Mouse (Mus musculus): ENCODE data around the gene Ctsl. TPM values are rescaled to one million over a fixed set of nuclear protein-coding genes. Genes with fewer than 3 reads are reported as not detected.

Gene Ctsl
- polyA plus RNA-seq, 1 experiment, result 723 TPM

DNA sequence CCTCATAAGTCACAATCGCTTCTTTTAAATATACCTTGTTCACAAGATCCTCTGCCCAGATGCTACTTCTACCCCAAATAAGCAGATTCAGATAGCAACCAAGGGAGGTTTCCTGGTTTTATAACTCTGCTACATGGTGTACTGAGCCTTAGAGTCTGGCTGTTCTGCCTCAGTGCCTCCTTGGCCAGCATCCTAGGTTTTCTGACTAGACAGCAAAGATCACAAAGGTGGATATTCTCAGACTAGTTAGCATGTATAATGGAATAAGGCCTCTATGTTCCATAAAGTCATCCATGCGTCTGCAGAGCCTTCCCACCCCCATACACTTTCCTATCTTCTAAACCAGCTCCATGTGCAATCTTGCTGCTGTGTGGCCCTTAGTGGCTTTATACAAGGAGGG is 9.6 kb upstream of the Ctsl start:
- Histone ChIP-seq H3K4me3 (ENCODE audit: insufficient read depth, low read depth, low read length) (no peak overlapping the region), H3K27ac (ENCODE audit: insufficient read depth, low read depth, low read length) (no peak overlapping the region), H3K4me1 (ENCODE audit: control insufficient read depth, insufficient read depth, low read length) (no peaks in the 10 kb centered on the region)
- TF ChIP-seq CTCF (IDR thresholded peaks at IDR 0.05; ENCODE audit: insufficient read depth, low read depth, low read length), result no peak
- no peak for TF ChIP-seq POLR2A (IDR thresholded peaks at IDR 0.05; ENCODE audit: insufficient read depth, low read depth, low read length)
- whole genome bisulfite sequencing, result 86% methylated on average over 2 of the region's 2 CpGs

DNA sequence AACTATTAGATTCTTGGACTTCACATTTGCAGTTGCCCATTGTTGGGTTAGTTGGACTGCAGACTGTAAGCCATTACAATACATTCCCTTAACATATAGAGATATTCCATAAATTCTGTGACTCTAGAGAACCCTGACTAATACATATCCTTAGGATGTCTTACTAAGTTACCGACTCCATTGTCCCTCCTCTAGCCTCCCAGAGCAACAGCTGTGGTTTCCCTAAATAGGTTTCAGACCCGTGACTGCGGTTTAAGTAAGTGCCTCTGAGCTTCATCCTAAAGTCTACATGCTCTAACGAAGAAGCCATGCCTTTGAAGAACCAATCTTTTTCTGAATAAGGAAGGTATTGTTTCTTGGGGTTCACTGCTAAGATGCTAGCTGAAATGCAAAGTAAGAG is 7.9 kb upstream of the Ctsl start:
- 70% methylated on average over 4 of the region's 4 CpGs for WGBS
- no peak overlapping the region for H3K4me3 ChIP-seq (ENCODE audit: insufficient read depth, low read depth, low read length)
- H3K4me1 ChIP-seq (ENCODE audit: control insufficient read depth, insufficient read depth, low read length), result no peaks in the 10 kb centered on the region
- H3K27ac ChIP-seq (ENCODE audit: insufficient read depth, low read depth, low read length), result no peak overlapping the region
- TF ChIP-seq POLR2A (IDR thresholded peaks at IDR 0.05; ENCODE audit: insufficient read depth, low read depth, low read length) (no peak), CTCF (IDR thresholded peaks at IDR 0.05; ENCODE audit: insufficient read depth, low read depth, low read length) (no peak)

DNA sequence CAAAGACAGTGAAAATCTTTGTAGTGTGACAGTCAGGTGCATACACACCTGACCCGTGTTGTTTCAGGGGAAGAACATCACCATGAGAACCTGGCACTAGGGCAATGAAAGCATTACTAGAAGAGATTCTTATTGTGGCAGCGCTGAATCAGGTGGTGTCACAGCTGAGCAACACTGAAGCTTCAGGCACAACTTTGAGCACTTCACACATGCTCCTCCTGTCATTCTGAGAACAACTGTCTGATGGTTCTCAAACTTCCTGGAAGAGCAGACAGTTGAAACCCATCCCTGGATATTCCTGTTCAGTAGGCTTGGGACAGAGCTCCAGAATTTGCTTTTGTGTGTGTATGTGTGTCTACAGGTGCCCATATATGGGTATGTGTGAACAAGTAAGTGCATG is 5.8 kb upstream of the Ctsl start:
- 79% methylated on average over 2 of the region's 2 CpGs for WGBS

DNA sequence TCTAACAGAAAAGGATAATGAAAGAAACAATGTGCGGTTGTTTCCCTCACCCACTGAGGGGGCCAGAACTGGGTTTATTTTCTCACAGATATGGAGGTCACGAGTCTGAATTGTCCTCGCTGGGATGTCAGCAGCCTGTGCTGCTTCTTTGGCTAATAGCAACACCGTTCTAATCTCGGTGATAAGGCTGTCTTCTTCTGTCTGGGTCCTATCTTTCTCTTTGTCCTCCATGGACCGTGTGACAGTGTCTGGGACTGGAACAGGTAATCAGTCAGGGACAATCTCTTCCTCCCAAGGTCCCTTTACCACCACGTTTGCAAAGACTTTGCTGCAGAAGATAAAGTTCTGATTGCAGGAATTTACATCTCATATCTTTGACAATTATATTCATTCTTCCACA is 4.5 kb upstream of the Ctsl start:
- H3K4me1 ChIP-seq (ENCODE audit: control insufficient read depth, insufficient read depth, low read length), result no peaks in the 10 kb centered on the region
- H3K4me3 ChIP-seq (ENCODE audit: insufficient read depth, low read depth, low read length), result no peak overlapping the region
- no peak for TF ChIP-seq CTCF (IDR thresholded peaks at IDR 0.05; ENCODE audit: insufficient read depth, low read depth, low read length)
- TF ChIP-seq POLR2A (IDR thresholded peaks at IDR 0.05; ENCODE audit: insufficient read depth, low read depth, low read length), result no peak
- no peak overlapping the region for H3K27ac ChIP-seq (ENCODE audit: insufficient read depth, low read depth, low read length)
- WGBS, result 73% methylated on average over 7 of the region's 7 CpGs

More for the DNA sequence above, 5.8 kb upstream of the Ctsl start:
- TF ChIP-seq POLR2A (IDR thresholded peaks at IDR 0.05; ENCODE audit: insufficient read depth, low read depth, low read length), result no peak
- TF ChIP-seq CTCF (IDR thresholded peaks at IDR 0.05; ENCODE audit: insufficient read depth, low read depth, low read length), result no peak
- H3K4me3 ChIP-seq (ENCODE audit: insufficient read depth, low read depth, low read length), result no peak overlapping the region
- H3K4me1 ChIP-seq (ENCODE audit: control insufficient read depth, insufficient read depth, low read length), result no peaks in the 10 kb centered on the region
- H3K27ac ChIP-seq (ENCODE audit: insufficient read depth, low read depth, low read length), result no peak overlapping the region

DNA sequence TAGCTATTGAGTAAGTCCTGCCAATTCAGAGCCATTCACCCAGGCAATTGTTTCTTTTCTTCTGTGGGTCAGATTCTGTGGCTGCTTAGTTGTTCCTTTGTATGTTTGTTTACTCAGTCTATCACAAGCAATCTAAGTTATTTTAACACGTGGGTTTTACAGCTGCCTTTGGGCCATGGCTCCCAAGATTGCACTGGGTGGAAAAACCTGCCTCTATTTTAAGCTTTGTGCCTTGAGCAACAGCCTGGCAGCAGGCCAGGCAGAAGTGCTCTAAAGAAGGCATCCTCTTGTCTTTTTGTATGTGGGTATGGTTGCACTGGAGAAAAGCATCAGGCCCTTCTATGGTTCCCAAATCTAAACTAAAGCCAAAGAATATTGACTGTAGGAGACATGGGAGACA is 3.0 kb upstream of the Ctsl start:
- 3% methylated on average over 1 of the region's 1 CpGs for WGBS
- no peaks in the 10 kb centered on the region for H3K4me1 ChIP-seq (ENCODE audit: control insufficient read depth, insufficient read depth, low read length)
- no peak overlapping the region for H3K4me3 ChIP-seq (ENCODE audit: insufficient read depth, low read depth, low read length)
- no peak overlapping the region for H3K27ac ChIP-seq (ENCODE audit: insufficient read depth, low read depth, low read length)
- TF ChIP-seq POLR2A (IDR thresholded peaks at IDR 0.05; ENCODE audit: insufficient read depth, low read depth, low read length) (no peak), CTCF (IDR thresholded peaks at IDR 0.05; ENCODE audit: insufficient read depth, low read depth, low read length) (no peak)

DNA sequence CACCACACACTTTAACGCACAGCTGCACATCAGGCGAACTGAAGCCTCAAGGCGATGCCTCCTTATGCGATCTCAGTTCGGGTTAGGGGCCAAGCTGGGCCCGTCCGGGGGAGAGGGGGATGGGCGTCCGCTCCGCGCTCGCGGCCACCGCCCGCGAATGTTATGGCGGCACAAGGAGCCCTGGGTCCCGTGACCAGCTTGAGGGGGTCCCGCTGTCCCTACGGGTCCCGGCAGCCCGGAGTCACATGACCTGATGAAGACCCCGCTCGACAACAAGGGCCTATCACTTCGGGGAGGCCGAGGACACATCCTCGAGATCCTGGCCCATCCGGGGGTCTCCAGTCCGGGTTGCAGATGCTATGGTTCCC is 901 bp downstream of the Ctsl start:
- H3K4me3 ChIP-seq (ENCODE audit: insufficient read depth, low read depth, low read length), result peak overlapping the region; percentile 95
- TF ChIP-seq POLR2A (IDR thresholded peaks at IDR 0.05; ENCODE audit: insufficient read depth, low read depth, low read length) (no peak), CTCF (IDR thresholded peaks at IDR 0.05; ENCODE audit: insufficient read depth, low read depth, low read length) (no peak)
- H3K4me1 ChIP-seq (ENCODE audit: control insufficient read depth, insufficient read depth, low read length), result peaks cover 9% of the 10 kb centered on the region; the same call in 1 of the 2 replicates
- under 1% methylated on average over 29 of the region's 29 CpGs for WGBS
- H3K27ac ChIP-seq (ENCODE audit: insufficient read depth, low read depth, low read length), result peak overlapping the region; percentile 49

DNA sequence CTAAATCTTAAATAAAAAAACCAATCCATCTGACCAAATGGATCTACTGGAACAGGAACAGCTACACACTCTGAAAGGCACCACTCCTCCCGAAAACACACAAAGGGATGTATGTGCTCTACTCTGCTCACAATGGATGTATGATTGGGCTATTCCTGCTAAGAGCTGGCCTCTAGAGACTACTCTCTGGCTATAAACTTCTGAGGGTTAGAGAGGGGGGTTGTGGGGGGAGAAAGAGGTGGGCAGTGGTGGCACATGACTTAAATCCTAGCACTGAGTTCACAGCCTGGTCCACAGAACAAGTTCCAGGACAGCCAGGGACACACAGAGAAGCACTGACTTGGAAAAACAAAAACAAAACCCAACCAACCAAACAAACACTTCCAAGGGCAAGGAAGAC is 2.1 kb downstream of the Ctsl start:
- H3K27ac ChIP-seq (ENCODE audit: insufficient read depth, low read depth, low read length), result no peak overlapping the region
- TF ChIP-seq POLR2A (IDR thresholded peaks at IDR 0.05; ENCODE audit: insufficient read depth, low read depth, low read length) (no peak), CTCF (IDR thresholded peaks at IDR 0.05; ENCODE audit: insufficient read depth, low read depth, low read length) (no peak)
- WGBS, result 85% methylated on average over 1 of the region's 1 CpGs
- H3K4me1 ChIP-seq (ENCODE audit: control insufficient read depth, insufficient read depth, low read length), result peaks cover 9% of the 10 kb centered on the region; the same call in 1 of the 2 replicates
- no peak overlapping the region for H3K4me3 ChIP-seq (ENCODE audit: insufficient read depth, low read depth, low read length)

DNA sequence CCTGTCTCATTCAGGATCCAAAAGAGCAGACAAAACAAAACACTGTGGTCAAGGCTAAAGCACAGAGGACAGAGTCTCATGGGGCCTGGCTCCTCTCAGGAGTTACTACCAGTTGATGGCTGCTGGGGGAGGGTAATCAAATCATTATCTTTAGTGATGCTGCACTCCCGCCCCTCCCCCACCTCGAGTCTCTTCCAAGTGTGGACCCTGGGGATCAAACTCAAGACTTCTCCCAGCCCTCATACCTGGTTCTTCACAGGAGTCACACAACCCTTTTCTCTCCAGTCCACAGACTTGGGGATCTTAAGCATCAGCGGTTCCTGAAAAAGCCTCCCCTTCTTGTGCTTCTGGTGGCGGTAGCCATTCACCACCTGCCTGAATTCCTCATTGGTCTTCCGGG is 3.1 kb downstream of the Ctsl start:
- TF ChIP-seq POLR2A (IDR thresholded peaks at IDR 0.05; ENCODE audit: insufficient read depth, low read depth, low read length) (no peak), CTCF (IDR thresholded peaks at IDR 0.05; ENCODE audit: insufficient read depth, low read depth, low read length) (no peak)
- no peak overlapping the region for H3K27ac ChIP-seq (ENCODE audit: insufficient read depth, low read depth, low read length)
- 92% methylated on average over 5 of the region's 5 CpGs for WGBS
- peaks cover 9% of the 10 kb centered on the region; the same call in 1 of the 2 replicates for H3K4me1 ChIP-seq (ENCODE audit: control insufficient read depth, insufficient read depth, low read length)
- no peak overlapping the region for H3K4me3 ChIP-seq (ENCODE audit: insufficient read depth, low read depth, low read length)

DNA sequence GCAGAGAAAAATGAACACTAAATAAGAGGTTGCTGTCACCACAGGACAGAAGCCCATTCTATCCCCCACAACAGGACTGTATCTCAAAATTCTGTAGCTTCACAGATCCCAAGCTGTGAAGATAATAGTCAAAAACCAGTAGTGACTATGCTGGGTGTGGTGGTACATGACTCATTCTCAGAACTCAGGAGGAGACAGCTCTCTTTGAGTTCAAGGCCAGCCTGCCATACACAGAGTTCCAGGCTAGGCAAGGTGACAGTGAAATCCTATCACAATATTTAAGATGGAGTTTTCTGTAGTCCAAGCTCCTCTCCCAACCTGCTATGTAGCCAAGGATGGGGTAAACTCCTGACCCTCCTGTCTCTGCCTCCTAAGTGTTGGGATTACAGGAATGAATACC is 5.4 kb downstream of the Ctsl start:
- peaks cover 9% of the 10 kb centered on the region; the same call in 1 of the 2 replicates for H3K4me1 ChIP-seq (ENCODE audit: control insufficient read depth, insufficient read depth, low read length)
- no peak for TF ChIP-seq POLR2A (IDR thresholded peaks at IDR 0.05; ENCODE audit: insufficient read depth, low read depth, low read length)
- no peak for TF ChIP-seq CTCF (IDR thresholded peaks at IDR 0.05; ENCODE audit: insufficient read depth, low read depth, low read length)
- H3K4me3 ChIP-seq (ENCODE audit: insufficient read depth, low read depth, low read length), result no peak overlapping the region
- H3K27ac ChIP-seq (ENCODE audit: insufficient read depth, low read depth, low read length), result no peak overlapping the region

DNA sequence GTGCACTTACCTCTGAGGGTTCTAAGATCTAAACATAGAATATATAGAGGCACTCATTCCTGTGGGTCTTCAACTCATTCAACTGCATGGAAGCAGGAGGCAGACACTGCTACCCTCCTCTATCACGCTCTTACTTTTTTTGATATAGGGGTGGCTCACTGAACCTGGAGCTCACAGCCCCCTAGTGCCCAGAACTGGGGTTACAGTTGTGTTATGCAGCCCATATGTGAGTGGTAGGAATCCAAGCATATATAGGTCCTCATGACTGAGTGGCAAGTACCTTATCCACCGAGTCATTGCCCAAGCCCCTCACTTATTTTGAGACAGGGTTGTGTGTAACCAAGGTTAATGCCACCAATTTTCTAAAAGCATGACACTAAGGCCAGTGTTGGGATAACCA is 6.4 kb downstream of the Ctsl start:
- Histone ChIP-seq H3K4me1 (ENCODE audit: control insufficient read depth, insufficient read depth, low read length) (peaks cover 9% of the 10 kb centered on the region; the same call in 1 of the 2 replicates), H3K4me3 (ENCODE audit: insufficient read depth, low read depth, low read length) (no peak overlapping the region), H3K27ac (ENCODE audit: insufficient read depth, low read depth, low read length) (no peak overlapping the region)
- WGBS, result 59% methylated on average over 2 of the region's 2 CpGs
- TF ChIP-seq POLR2A (IDR thresholded peaks at IDR 0.05; ENCODE audit: insufficient read depth, low read depth, low read length) (no peak), CTCF (IDR thresholded peaks at IDR 0.05; ENCODE audit: insufficient read depth, low read depth, low read length) (no peak)

Measured in olfactory bulb, adult 2 months (tissue).